Mouse (Mus musculus): Measurements from ENCODE around the gene Serpina1b.
"Not testable (repeated sequence)": the region's sequence is repeated elsewhere in the genome, so short reads cannot be mapped to it uniquely, and the experiment has no call there.

Serpina1b gene

DNA sequence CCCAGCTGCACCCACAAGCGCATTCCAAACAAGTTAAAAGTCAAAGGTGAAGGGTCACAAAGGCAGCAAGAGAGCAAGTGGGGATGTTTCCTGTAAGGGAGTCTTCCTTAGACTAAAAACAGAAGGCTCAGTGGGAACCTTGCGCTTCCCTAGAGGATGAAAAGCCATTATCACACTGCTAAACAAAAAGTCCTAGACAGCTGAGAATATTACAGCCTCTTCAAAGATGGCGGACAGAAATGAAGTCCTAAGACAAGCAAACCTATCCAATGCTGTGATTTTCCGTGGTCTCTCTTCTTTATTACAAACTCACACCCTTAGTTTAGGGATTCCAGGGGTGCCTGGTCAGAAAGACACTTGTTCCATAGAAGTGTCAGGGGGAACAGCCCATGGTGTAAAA is at the start of gene Serpina1b:
Serpina1b (minus strand) TSS at position 101 of the 400 bp plus-strand sequence.
- DNase-seq (ENCODE audit: low spot score in 2 of 2), result not testable (repeated sequence)

GRCm38 (mm10) chr12:103866873-103867272 is 36.7 kb upstream of the Serpina1b start:
- not testable (repeated sequence) for DNase-seq (ENCODE audit: low spot score in 2 of 2)

DNA sequence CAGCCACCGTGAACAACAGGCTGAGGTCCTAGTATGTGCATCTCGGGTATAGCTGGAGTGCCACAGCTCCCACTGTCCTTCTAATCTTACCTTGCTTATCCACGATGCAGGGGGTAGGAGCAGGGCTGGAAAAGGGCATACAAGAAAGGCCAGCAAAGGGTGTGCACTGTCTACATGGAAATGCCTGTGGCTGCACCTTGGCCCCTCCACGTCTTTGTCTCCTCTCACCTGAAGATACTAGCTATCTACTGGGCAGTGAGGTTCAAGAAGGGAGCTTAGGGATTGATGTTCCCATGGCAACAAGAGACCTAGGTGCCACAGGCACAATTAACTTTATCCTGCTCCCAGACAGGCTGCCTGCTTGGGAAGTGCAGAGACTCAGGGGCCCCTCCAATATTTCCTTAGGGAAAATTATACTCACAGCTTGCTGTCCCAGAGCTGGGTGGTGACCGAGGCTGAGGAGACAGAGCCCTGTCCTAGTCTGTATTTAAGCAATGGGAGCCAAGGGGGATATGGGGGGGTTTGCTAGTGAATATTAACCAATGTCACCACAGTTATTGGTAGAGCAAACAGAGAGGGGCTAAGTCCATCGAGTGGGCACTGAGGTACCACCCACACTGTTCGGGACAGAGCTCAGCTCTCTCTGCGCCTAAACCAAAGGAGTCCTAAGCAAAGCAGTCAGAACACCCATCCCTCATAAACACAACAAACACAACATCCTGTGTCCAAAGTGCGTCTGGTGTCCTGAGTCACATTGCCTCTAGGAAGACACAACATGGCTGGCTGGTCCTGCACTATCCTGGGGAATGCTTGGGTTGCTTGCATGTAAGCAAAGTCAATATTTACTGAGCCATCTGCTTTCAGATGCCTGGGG is 33.2 kb upstream of the Serpina1b start, which contains the start of gene Serpina1a:
Serpina1a (minus strand) TSS at position 462 of the 874 bp plus-strand sequence.
- not testable (repeated sequence) for DNase-seq (ENCODE audit: low spot score in 2 of 2)

DNA sequence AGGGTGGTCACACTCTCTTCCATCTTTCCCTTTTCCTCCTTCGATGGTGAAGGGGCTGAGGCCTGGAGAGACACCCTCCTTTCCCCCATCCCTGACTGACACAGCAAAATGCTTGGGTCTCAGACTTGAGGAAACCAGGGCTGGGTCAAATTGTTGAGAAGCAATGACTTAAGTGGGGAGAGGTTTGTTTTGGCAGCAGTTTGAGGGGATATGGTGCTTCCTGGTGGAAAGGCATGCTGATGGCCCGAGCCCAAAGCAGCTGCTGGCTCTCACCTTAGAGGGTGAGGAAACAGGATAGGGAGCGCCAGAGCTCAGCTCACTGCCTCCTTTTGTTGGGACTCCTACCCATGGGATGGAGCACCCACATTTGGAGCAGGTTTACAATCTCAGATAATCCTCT is 30.8 kb upstream of the Serpina1b start:
- DNase-seq (ENCODE audit: low spot score in 2 of 2), result no peak

GRCm38 (mm10) chr12:103860571-103860970 is 30.4 kb upstream of the Serpina1b start:
- not testable (repeated sequence) for DNase-seq (ENCODE audit: low spot score in 2 of 2)

- DNase-seq (ENCODE audit: low spot score in 2 of 2), result not testable (repeated sequence)
Measured at GRCm38 (mm10) chr12:103859584-103859983, 29.4 kb upstream of the Serpina1b start.

- DNase-seq (ENCODE audit: low spot score in 2 of 2), result not testable (repeated sequence)
Measured at GRCm38 (mm10) chr12:103853032-103853431, 22.9 kb upstream of the Serpina1b start.

DNA sequence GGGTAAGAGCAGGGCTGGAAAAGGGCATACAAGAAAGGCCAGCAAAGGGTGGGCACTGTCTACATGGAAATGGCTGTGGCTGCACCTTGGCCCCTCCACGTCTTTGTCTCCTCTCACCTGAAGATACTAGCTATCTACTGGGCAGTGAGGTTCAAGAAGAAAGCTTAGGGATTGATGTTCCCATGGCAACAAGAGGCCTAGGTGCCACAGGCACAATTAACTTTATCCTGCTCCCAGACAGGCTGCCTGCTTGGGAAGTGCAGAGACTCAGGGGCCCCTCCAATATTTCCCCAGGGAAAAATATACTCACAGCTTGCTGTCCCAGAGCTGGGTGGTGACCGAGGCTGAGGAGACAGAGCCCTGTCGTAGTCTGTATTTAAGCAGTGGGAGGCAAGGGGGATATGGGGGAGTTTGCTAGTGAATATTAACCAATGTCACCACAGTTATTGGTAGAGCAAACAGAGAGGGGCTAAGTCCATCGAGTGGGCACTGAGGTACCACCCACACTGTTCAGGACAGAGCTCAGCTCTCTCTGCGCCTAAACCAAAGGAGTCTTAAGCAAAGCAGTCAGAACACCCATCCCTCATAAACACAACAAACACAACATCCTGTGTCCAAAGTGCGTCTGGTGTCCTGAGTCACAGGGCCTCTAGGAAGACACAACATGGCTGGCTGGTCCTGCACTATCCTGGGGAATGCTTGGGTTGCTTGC is 2.4 kb downstream of the Serpina1b start:
- DNase-seq (ENCODE audit: low spot score in 2 of 2), result not testable (repeated sequence)

- peak; percentile 12 to 60 for DNase-seq (ENCODE audit: low spot score in 2 of 2)
Measured at GRCm38 (mm10) chr12:103823826-103824225, 6.3 kb downstream of the Serpina1b start.

DNA sequence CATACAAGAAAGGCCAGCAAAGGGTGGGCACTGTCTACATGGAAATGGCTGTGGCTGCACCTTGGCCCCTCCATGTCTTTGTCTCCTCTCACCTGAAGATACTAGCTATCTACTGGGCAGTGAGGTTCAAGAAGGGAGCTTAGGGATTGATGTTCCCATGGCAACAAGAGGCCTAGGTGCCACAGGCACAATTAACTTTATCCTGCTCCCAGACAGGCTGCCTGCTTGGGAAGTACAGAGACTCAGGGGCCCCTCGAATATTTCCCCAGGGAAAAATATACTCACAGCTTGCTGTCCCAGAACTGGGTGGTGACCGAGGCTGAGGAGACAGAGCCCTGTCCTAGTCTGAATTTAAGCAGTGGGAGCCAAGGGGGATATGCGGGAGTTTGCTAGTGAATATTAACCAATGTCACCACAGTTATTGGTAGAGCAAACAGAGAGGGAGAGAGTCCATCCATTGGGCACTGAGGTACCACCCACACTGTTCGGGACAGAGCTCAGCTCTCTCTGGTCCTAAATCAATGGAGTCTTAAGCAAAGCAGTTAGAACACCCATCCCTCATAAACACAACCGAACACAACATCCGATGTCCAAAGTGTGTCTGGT is 56.8 kb downstream of the Serpina1b start, which contains the start of gene Serpina1d:
Serpina1d (minus strand) TSS at position 347 of the 606 bp plus-strand sequence.
- not testable (repeated sequence) for DNase-seq (ENCODE audit: low spot score in 2 of 2)

DNA sequence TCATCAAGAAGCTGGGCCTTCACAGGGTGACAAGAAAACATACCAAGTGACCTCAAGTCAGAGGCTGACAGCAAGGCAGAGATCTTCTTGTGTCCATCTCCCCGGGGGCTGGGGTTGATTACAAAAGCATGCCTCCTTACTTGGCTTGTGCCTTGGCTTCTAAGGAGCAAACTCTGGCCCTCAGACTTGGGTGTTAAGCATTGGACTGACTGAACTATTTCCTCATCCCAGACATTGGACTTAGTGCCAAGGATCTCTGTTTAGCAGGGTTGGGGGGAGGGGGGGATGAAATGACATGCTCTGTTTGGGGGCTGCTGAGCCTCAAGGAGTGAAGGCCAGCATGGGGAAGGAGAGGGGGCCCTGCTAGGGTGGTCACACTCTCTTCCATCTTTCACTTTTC is 59.6 kb downstream of the Serpina1b start:
- DNase-seq (ENCODE audit: low spot score in 2 of 2), result not testable (repeated sequence)

GRCm38 (mm10) chr12:103763083-103763482 is 67.1 kb downstream of the Serpina1b start:
- not testable (repeated sequence) for DNase-seq (ENCODE audit: low spot score in 2 of 2)

GRCm38 (mm10) chr12:103760316-103760715 is 69.9 kb downstream of the Serpina1b start:
- DNase-seq (ENCODE audit: low spot score in 2 of 2), result not testable (repeated sequence)

- DNase-seq (ENCODE audit: low spot score in 2 of 2), result not testable (repeated sequence)
Measured at GRCm38 (mm10) chr12:103745957-103746356, 84.2 kb downstream of the Serpina1b start.

GRCm38 (mm10) chr12:103737791-103738580 is 92.2 kb downstream of the Serpina1b start:
- not testable (repeated sequence) for DNase-seq (ENCODE audit: low spot score in 2 of 2)

- not testable (repeated sequence) for DNase-seq (ENCODE audit: low spot score in 2 of 2)
Measured at GRCm38 (mm10) chr12:103735566-103735965, 94.6 kb downstream of the Serpina1b start.

GRCm38 (mm10) chr12:103735101-103735500 is 95.1 kb downstream of the Serpina1b start:
- not testable (repeated sequence) for DNase-seq (ENCODE audit: low spot score in 2 of 2)

DNA sequence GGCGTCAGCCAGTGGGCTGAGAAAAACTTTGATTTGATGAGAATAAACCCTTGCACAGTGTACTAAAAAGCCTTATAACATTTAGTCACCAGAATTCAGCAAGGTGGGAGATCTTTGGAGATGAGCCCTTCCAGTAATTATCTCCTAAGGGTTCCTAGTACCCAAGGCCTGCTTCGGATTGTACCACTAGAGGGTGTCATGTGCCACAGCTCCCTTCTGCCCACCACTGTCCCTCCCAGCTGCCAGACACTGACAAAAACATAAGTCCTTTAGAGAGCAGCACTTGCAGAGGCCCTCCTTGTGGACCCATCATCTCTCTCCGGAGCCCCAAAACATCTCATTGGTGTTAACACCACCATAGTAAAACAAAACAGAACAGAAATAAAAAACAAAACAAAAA is 118.6 kb downstream of the Serpina1b start:
- no peak for DNase-seq (ENCODE audit: low spot score in 2 of 2)

- DNase-seq (ENCODE audit: low spot score in 2 of 2), result no peak
Measured at GRCm38 (mm10) chr12:103710405-103710804, 119.8 kb downstream of the Serpina1b start.

DNA sequence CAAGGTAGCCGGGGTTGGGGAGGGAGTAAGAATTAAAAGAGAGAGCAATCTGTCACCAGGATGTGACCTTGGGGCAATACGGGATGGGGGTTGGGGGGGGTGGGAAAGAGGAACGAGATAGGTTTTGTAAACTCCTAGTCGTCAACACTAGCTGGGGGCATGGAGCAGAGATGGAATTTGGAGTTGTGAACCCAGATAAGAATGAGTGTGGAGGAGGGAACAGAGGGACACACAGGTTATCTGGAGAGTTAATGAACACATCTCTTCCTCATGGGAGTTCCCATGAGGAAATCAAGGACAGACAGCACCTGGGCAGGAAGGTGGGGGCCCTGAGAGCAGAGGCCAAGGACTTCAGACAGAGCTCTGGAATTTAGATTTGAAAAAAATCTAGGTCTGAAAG is 124.1 kb downstream of the Serpina1b start:
- DNase-seq (ENCODE audit: low spot score in 2 of 2), result no peak

- DNase-seq (ENCODE audit: low spot score in 2 of 2), result no peak
Measured at GRCm38 (mm10) chr12:103705547-103705946, 124.6 kb downstream of the Serpina1b start.
